Mouse (Mus musculus): ENCODE measurements around the gene Pard3.

The Pard3 gene

GRCm38 (mm10) chr8:127428004-127428403 is 364.3 kb downstream of the Pard3 start:
- no peak for DNase-seq (ENCODE audit: low read depth, low spot score)

GRCm38 (mm10) chr8:127431236-127431635 is 367.5 kb downstream of the Pard3 start:
- DNase-seq (ENCODE audit: low read depth, low spot score), result no peak

- no peak for DNase-seq (ENCODE audit: low read depth, low spot score)
These were observed 372.3 kb downstream of the Pard3 start for GRCm38 (mm10) chr8:127435975-127436374.

DNA sequence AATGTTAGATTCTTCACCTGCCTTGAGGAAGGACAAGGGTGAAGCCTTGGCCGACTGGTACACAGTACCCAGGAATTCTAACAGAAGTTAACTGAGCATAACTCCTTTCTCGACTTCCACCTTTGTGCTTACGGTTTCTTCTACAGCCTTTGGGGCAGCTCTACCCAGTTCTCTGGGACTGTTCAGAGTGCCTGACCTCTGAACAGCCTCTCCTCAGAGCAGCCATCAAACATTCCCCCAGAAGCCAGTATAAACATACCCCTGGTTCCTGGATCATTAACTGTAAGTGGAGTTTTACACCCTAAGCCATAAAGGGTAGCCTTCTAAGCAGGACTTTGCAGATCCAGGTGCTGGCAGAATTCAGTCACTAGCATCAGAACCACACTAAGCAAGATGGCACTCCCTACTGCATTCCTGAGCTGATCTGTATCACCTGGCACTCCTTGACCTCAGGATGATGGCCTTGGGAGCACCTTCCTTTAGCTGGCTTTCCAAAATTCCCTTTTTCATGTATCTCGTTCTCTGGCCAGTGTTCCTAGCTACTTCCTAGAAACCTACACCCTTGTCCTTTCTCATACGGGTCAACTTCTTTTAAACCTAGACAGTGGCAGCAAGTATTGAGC is 374.0 kb downstream of the Pard3 start:
- DNase-seq (ENCODE audit: low read depth, low spot score), result no peak

GRCm38 (mm10) chr8:127438625-127439391 is 375.1 kb downstream of the Pard3 start:
- peak; percentile 75 for DNase-seq (ENCODE audit: low read depth, low spot score)

DNA sequence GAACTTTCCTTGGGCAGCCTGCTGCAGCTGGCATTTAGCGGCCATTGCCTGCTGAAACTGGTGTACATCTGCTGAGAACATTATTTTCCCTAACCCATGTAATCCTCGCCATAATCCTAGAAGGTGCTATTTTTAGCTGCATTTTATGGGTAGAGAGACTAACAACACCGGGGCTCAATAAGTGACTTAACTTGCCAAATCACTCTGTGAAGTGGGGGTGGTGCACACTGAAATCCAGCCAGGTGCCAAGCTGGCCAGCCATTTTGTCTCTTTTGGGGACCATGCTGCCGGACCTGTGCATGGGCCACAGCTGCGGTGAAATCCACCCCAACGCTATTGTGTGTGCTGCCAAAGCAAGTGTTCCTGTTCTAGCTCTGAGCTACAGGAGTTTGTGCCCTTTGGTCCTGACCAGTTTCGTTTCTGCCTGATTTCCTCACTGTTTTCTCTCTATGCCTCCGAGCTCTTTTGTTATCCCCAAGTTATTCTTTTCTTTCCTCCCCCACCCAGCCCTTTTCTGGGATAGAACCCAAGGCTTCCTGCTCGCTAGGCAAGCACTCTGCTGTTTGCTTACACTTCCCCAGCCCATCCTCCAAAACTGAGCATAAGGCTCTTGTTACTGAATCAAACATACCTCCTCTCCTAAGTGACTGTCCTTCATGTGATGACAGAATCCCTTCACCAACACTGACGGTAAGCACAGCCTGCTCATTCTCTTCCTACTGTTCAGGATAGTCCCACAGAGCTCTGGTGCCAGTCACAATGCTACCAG is 375.9 kb downstream of the Pard3 start:
- no peak for DNase-seq (ENCODE audit: low read depth, low spot score)

GRCm38 (mm10) chr8:127440161-127440833 is 376.6 kb downstream of the Pard3 start:
- DNase-seq (ENCODE audit: low read depth, low spot score), result no peak

GRCm38 (mm10) chr8:127440834-127441485 is 377.3 kb downstream of the Pard3 start:
- peak; percentile 54 for DNase-seq (ENCODE audit: low read depth, low spot score)

- no peak for DNase-seq (ENCODE audit: low read depth, low spot score)
These were observed 383.7 kb downstream of the Pard3 start for GRCm38 (mm10) chr8:127447401-127447800.

GRCm38 (mm10) chr8:127449066-127449840 is 385.6 kb downstream of the Pard3 start:
- DNase-seq (ENCODE audit: low read depth, low spot score), result no peak

GRCm38 (mm10) chr8:127450954-127451668 is 387.4 kb downstream of the Pard3 start:
- DNase-seq (ENCODE audit: low read depth, low spot score), result no peak

DNA sequence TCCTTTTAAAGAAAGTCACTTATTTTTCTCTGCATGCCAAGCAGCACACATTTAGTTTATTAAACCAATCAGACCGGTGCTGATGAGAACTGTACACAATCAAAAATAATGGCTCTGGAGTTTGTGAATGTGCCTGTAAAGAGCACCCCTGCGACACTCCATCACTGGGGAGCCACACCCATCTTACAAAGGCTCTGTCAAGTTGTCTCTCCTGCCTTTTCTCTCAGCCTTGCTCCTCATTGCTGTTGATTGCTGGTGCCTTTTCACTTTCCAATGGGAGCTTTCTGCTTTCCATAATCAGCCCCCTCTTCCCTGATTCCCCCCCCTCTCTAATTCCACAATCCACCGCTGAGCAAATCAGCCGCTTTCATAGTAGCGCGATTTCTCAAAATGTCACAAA is 388.7 kb downstream of the Pard3 start:
- no peak for DNase-seq (ENCODE audit: low read depth, low spot score)

- no peak for DNase-seq (ENCODE audit: low read depth, low spot score)
These were observed 394.2 kb downstream of the Pard3 start for GRCm38 (mm10) chr8:127457901-127458300.

- DNase-seq (ENCODE audit: low read depth, low spot score), result no peak
These were observed 397.5 kb downstream of the Pard3 start for GRCm38 (mm10) chr8:127461173-127461572.

DNA sequence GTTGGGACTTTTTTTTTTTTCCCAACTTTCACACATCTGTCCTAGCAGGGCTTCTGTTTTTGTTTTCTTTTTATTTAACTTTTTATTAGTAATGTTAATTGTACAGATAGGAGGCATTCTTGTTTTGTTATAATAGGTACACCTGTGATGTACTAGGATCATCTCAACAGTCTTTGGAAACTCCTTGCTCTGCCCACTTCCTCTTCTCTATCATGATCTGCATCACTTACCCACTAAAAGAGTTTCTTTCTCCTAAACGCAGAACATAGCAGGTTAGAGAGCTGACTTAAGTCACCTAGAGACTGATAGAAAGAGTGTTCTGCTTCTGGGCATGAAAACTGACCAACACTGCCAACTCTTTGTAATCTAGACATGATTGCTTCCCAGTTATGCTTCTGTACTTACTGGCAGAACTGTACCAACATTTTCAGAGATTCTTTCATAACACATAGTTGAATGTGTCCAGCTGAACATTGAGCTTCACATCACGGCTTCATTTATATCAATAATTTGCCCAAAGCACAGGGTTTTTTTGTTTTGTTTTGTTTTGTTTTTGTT is 398.8 kb downstream of the Pard3 start:
- DNase-seq (ENCODE audit: low read depth, low spot score), result no peak

GRCm38 (mm10) chr8:127464300-127464699 is 400.6 kb downstream of the Pard3 start:
- DNase-seq (ENCODE audit: low read depth, low spot score), result no peak

GRCm38 (mm10) chr8:127472204-127472603 is 408.5 kb downstream of the Pard3 start:
- no peak for DNase-seq (ENCODE audit: low read depth, low spot score)

- DNase-seq (ENCODE audit: low read depth, low spot score), result no peak
These were observed 416.3 kb downstream of the Pard3 start for GRCm38 (mm10) chr8:127480003-127480402.

DNA sequence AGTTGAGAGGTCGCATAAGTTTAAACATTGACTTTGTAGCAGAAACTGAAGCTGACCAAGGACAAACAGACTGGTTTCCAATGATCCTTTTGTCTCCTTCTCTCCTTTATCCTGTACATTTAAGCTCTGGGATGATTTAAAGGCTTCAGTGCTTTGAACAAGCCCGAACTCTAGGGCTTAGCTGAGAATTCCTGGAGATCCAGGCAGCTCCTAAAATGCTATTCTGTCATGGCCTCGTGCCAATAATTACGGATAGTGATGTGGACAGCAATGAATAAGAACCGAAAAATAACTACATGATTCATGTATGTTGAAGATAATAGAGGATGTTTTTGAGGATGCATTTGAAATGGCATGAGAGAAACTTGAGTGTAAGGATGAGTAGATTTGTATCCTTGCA is 421.9 kb downstream of the Pard3 start:
- no peak for DNase-seq (ENCODE audit: low read depth, low spot score)

DNA sequence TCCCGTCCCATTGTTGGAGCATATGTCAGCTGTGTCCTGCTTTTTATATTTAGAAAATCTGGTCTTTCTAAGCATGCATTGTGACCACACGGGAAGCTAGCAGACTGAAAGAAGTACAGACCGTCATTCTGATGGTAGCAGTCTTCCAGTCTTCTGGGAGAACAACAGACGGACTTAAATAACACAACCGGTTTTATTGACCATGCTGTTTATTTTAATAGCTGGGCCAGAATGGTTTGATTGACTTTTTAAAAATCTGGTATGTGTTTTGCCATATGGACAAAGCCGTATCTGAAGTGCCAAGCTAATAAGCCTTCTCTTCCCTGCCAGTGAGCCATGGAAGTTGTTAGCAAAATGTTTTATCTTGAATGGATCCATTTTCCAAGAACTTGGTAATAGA is 428.3 kb downstream of the Pard3 start:
- DNase-seq (ENCODE audit: low read depth, low spot score), result no peak
